Mouse (Mus musculus): ENCODE measurements around the gene Mpzl1. TPM values are rescaled to one million over a fixed set of nuclear protein-coding genes. Genes with fewer than 3 reads are reported as not detected.
A peak's percentile ranks its signal among the peaks of the same experiment; 100 is the strongest.
"Not testable (repeated sequence)": the region's sequence is repeated elsewhere in the genome, so short reads cannot be mapped to it uniquely, and the experiment has no call there.

The Mpzl1 gene
- total RNA-seq (2014; fragmentation: Nextera tagmentation): 0.98 and 20.5 TPM in 2 replicates
- total RNA-seq (2017): 0.41 and 0.73 TPM in 2 replicates

- peak; percentile 98 for ATAC-seq (replicated peaks; ENCODE audit: poor library complexity, severe bottlenecking)
These were observed at the start of gene Mpzl1 for GRCm38 (mm10) chr1:165634151-165634884. Gene Mpzl1, minus strand, starts transcription at chr1:165634538.

- ATAC-seq (replicated peaks; ENCODE audit: poor library complexity, severe bottlenecking): peak; percentile 38
These were observed 47.9 kb upstream of the Mpzl1 start for GRCm38 (mm10) chr1:165682056-165682853.

DNA sequence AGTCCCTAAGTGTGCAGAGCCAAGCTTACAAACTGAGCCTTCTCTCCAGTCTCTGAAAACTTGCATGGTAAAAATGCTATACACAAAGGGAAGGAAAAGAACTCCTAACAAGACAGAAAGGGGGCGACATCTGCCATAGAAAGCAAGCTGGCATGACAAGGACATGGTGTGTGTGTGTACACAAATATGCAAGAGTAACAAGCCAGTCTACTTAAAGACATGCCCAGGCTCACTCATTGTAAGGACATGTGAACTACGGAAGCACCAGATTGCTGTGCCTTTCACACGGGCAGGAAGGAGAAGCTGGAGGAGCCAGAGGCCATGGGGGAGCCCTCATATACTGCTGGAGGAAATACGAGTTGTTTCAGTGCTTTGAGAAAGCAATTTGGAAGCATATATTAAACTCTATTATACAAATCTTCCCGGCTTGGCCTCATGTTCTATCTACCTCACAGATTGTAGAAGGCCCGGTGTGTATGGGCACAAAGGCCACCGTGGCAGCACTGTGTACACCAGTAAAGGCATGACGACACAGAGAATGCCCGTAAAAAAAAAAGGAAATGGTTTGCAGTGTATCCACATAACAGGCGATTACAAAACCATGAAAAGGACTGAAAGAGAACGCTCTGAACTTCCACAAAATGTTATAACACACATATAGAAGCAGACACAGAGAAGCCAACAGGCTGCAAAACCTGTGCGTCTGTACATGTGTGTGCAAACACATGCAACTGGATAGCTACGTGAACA is 46.9 kb upstream of the Mpzl1 start:
- ATAC-seq (replicated peaks; ENCODE audit: poor library complexity, severe bottlenecking): peak; percentile 70

- not testable (repeated sequence) for ATAC-seq (replicated peaks; ENCODE audit: poor library complexity, severe bottlenecking)
These were observed 45.7 kb upstream of the Mpzl1 start for GRCm38 (mm10) chr1:165680086-165680485.

DNA sequence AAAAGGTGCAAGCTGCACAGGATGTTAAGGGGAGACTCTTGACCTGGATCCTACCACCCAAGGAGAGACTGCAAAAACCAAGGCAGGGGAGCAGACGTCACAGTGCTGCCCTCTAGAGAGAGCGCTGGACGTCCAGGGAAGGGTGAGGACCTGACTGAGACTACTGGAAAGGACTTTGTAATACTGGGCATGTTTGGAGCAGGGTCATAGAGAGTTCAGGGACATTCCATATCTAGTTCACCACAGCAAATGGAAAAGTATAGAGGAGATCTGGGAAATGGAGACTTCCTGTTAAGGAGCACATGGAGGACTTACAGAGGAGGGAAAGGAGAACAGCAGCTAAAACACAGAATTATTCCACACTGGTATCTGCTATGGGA is 45.3 kb upstream of the Mpzl1 start:
- no peak for ATAC-seq (replicated peaks; ENCODE audit: poor library complexity, severe bottlenecking)

DNA sequence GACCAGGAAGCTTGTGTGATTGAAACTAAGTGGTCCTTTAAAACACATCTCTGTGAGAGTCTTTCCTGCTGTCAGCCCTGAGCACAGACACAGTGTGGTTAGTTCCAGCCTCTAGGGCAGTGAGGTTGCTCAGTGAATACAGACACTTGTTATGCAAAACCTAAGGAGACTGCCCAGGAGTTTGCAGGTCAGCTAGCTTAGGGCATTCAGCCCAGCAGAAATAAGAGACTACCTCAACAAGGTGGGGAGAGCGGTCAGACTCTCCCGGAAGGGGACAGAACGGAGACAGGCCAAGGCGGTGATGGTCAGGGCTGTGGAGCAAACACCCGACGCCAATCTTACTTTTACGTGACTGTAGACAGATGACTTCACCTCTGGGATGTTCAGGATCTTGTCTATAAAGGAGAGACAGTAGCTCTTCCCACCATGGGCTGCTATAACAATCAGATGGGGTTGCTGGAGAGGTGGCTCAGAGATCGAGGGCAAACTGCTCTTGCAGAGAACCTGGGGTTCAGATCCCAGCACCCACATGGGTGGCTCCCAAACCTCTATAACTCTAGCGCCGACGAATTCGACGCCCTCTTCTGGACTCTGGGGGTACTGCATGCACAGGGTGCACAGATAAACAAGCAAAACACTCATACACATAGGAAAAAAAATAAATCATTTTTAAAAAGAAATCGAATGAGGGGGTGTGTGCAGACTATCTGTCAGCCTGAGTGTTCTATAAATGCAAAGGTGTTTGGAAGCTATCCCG is 44.7 kb upstream of the Mpzl1 start:
- no peak for ATAC-seq (replicated peaks; ENCODE audit: poor library complexity, severe bottlenecking)

DNA sequence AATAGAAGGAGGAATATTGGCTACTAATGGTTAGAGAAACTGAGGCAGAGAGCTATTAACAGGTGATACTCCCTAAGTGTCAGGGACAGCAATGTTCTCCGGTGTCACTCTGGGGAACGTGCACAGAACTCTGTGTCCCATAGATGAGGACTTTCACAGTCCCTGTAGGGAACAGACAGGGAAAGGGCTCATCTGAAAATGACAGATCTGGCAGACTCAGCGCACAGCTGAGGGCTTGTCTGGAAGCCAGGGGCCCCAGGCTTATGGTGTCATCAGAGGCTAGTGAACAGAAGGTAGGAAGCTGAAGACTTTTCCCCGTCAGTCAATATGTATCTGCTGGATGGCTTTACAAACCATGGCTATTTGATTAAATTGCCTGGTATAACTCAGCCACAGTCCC is 43.2 kb upstream of the Mpzl1 start:
- ATAC-seq (replicated peaks; ENCODE audit: poor library complexity, severe bottlenecking): no peak

DNA sequence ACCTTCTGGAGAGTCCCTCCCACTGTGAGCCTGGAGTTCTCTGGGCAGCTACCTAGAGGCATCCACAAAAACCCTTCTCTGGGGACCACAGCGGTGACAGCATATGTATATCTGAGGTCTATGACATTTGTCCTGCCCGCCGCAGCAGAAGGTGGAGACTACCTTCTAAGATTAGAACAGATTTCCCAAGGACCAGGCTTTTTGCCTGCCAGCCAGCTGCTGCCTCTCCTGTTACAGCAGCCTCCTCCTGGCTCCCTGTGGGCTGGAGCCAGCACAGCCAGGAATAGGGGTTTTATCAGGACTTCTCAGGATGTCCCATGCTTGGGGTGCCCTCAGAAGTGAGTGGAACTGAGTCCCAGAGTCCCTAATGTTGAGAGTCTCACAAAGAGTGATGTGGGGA is 42.7 kb upstream of the Mpzl1 start:
- no peak for ATAC-seq (replicated peaks; ENCODE audit: poor library complexity, severe bottlenecking)

DNA sequence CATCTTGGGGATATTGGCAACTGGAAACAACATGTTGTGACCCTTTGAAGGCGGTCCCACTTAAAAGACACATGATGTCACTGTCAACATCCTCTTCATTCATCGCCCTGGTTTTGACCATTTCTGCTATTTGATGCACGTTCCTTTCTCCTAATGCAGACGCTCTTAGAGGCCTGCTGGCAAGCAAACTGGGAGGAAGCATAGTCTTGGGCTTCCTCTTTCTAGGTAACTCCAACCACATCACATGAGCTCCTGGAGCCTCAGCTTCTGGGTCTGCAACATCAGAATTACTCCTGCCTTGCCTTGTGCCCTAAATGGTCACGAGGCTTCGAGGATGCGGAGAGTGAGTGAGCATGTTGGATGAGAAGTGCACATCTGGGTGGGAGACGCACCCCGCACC is 40.8 kb upstream of the Mpzl1 start:
- ATAC-seq (replicated peaks; ENCODE audit: poor library complexity, severe bottlenecking): peak; percentile 83

DNA sequence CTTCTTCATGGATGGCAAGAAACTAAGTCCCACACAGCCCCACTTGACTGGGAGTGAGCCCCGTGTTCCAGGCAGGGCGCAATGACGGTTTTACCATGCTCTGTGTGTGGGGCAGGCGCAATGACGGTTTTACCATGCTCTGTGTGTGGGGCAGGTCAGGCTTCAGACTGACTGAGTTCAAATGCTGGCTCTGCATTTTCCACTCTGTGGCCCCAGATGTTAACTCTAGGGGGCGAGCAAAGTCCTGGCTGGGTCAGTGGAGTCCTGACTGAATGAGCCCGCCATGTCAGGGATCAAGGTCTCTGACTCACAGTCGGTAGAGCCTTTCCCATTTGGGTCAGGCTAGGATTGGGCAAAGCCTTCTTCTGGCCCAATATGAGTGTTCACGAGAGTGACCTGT is 38.0 kb upstream of the Mpzl1 start:
- ATAC-seq (replicated peaks; ENCODE audit: poor library complexity, severe bottlenecking): peak; percentile 38; the same call in 1 of the 2 replicates

GRCm38 (mm10) chr1:165670056-165670455 is 35.7 kb upstream of the Mpzl1 start:
- no peak for ATAC-seq (replicated peaks; ENCODE audit: poor library complexity, severe bottlenecking)

- no peak for ATAC-seq (replicated peaks; ENCODE audit: poor library complexity, severe bottlenecking)
These were observed 34.6 kb upstream of the Mpzl1 start for GRCm38 (mm10) chr1:165668904-165669303.

GRCm38 (mm10) chr1:165667380-165667779 is 33.0 kb upstream of the Mpzl1 start:
- ATAC-seq (replicated peaks; ENCODE audit: poor library complexity, severe bottlenecking): no peak

DNA sequence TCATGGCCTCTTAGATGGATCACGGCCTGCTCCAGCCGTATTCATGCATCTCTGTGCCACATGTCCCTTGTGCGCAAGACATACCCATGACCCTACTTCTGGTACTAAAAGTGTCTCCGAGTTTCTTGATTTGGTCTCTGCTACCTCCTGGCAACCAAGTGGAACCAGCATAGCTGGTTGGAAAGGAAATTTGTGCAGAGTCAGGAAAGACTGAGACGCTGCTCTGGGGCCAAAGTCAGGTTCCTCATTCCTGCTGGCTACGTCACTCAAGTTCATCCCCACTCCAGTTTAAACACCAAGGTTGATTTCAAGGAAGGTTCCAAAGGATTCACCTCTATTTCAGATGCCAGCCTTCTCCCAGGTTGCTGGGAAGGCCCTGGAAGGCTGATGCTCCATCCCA is 32.6 kb upstream of the Mpzl1 start:
- peak; percentile 61 for ATAC-seq (replicated peaks; ENCODE audit: poor library complexity, severe bottlenecking)

DNA sequence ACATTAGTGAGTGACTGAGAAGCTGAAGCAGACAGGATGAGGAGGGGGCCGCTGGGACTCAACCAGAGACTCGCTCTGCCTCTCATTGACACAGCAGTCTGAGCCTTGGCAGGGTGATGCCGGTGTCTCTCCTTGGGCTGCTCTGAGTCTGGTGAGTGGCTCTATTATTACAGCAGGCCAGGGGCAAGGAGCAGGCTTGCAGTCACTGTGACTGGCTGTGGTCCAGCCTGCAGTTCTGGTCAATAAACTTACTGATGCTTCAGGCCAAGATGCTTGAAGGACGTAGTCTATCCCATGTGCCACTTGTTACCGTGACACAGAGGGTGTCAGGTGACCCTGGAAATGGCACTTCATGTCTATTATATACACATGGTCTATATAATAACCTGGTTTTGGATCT is 31.4 kb upstream of the Mpzl1 start:
- ATAC-seq (replicated peaks; ENCODE audit: poor library complexity, severe bottlenecking): no peak

DNA sequence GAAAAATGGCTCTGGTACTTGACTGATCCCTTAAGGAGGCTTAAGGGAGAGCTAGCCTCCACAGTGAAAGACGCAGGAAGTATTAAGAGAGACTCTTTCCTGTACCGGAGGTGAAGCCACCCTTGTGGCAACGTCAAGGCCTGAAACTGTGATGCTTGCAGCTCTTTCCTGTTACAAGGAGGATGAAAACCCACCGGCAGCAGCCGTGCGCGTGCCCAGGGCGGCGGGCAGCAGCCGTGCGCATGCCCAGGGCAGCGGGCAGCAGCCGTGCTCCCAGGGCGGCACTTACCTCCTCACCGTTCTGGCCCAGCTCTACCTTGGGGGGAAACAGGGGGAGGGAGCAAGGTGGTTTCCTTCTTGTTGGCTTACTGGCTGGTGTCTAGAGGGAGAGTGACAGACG is 28.9 kb upstream of the Mpzl1 start:
- no peak for ATAC-seq (replicated peaks; ENCODE audit: poor library complexity, severe bottlenecking)

DNA sequence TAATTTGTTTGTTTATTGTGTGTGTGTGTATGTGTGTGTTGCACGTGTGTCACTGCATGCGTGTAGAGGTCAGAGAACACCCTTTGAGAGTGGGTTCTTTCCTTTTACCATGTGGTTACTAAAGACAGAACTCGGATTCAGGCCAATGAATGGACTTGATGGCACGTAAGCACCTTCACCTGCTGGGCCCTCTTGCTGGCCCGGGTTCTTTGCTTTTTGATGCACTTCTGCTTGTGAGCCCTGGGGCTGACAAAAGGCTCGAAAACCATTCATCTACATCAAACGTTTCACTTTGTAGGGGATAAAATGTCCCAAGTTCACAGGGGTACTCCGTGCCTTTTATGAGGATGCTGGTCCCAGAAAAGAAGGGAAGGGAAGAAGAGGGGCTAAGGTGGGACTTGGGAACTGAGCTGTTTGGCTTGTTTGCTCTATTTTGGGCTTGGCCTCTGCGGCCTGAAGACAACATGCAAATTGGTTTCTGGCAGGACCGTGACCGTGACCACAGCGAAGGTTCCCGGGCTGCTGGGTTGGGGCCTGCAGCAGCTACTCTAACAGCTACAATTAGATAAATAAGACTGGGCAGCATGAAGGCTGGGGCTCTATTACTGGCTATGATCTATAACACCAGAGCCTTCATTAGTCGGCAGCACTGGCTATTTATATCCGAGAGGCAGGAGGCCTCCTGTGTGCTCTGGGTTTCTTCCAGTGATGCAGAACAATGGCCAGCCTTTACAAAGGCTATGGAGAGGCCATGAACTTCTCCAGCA is 28.3 kb upstream of the Mpzl1 start:
- no peak for ATAC-seq (replicated peaks; ENCODE audit: poor library complexity, severe bottlenecking)

- no peak for ATAC-seq (replicated peaks; ENCODE audit: poor library complexity, severe bottlenecking)
These were observed 27.4 kb upstream of the Mpzl1 start for GRCm38 (mm10) chr1:165661725-165662124.

DNA sequence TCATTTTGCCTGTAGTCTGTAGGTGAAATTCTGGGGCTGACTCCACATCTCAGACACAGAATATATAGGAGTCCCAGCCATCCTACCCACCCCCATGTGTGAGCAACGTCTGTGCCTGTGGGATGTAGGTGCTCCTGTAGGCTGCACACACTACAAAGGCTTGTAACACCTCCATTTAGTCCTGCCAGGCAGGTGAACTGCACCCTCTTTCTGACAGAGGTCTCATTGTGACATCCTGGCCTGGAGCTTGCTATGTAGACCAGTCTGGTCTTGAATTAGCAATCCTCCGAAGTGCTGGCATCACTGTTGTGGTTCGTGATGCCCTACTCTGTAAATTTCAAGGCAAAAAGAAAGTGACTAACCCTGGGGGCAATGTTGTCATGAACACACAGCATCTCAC is 26.9 kb upstream of the Mpzl1 start:
- no peak for ATAC-seq (replicated peaks; ENCODE audit: poor library complexity, severe bottlenecking)

- peak; percentile 68 for ATAC-seq (replicated peaks; ENCODE audit: poor library complexity, severe bottlenecking)
These were observed 26.4 kb upstream of the Mpzl1 start for GRCm38 (mm10) chr1:165660774-165661173.
